In the genomic region with DNA sequence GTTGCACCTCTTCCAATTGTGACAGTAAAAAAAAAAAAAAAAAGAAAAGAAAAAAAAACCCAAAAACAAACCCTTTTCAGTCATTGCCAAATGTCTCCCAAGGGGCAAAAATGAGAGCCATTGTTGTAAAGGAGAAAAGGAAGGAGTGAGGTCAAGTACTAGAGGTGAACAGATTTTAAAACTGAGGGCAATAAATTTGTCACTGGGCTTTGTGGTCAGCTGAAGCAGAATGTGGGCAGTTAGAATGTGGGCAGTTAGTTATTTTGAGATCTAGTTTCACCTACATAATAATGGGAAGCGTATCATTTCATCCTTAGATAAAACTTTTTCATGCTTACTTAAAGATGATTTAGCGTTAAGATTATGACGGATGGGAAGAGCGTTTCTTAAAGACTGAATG, we compare ENCODE assay signal across 25 mouse cellular contexts.
"Had no signal": no experiment of that assay in that cellular context is flagged by ENCODE, and none has a peak within 500 bp of the region (broad histone marks: within the 10 kb centered on the region; RNA-seq: fewer than 3 reads in every experiment).

No protein-coding gene starts in this region.

- H3K36me3 ChIP-seq: heart, embryonic 10.5 days; heart, embryonic 13.5 days; heart, embryonic 15.5 days; hindbrain, embryonic 10.5 days; hindbrain, embryonic 12.5 days; intestine, embryonic 15.5 days; limb, embryonic 10.5 days; limb, embryonic 12.5 days had no signal

- DNase-seq: forebrain, postnatal 0 days; gastrocnemius, postnatal 14 days; gastrocnemius, postnatal 36 days; heart, postnatal 4 days; kidney, adult 18-20 months; kidney, adult 8-10 months; kidney, postnatal 10 days; kidney, postnatal 25 days; kidney, postnatal 4 days; layer of hippocampus, adult 9-11 months; liver had no signal

- ATAC-seq: hindbrain, embryonic 16.5 days; inflammation-experienced regulatory T-cells, adult 6 months; intestine, embryonic 15.5 days; intestine, postnatal 0 days had no signal

- H3K4me2 ChIP-seq: hindbrain, embryonic 12.5 days; hindbrain, embryonic 14.5 days; intestine, embryonic 15.5 days; limb, embryonic 12.5 days; liver, embryonic 11.5 days had no signal

- H3K9ac ChIP-seq: heart, embryonic 15.5 days; hindbrain, embryonic 12.5 days; hindbrain, embryonic 14.5 days; intestine, embryonic 15.5 days; limb, embryonic 12.5 days had no signal

- H3K27me3 ChIP-seq: heart, embryonic 13.5 days; heart, embryonic 15.5 days; hindbrain, embryonic 12.5 days; intestine, embryonic 15.5 days had no signal

- H3K4me3 ChIP-seq: heart, embryonic 10.5 days; heart, embryonic 13.5 days; heart, embryonic 15.5 days; hindbrain, embryonic 10.5 days; hindbrain, embryonic 12.5 days; intestine, embryonic 15.5 days; left cerebral cortex, adult 2 months; limb, embryonic 10.5 days; limb, embryonic 12.5 days had no signal

- H3K27ac ChIP-seq: hindbrain, embryonic 10.5 days; intestine, embryonic 15.5 days; left cerebral cortex, adult 2 months; limb, embryonic 10.5 days; limb, embryonic 12.5 days had no signal

- H3K9me3 ChIP-seq: heart, embryonic 10.5 days; heart, embryonic 13.5 days; heart, embryonic 15.5 days; hindbrain, embryonic 10.5 days; hindbrain, embryonic 12.5 days; intestine, embryonic 15.5 days; limb, embryonic 10.5 days; limb, embryonic 12.5 days had no signal
